Mouse (Mus musculus) liver, embryonic 15.5 days (tissue): Measurements from ENCODE around the gene Nufip1. TPM values are rescaled to one million over a fixed set of nuclear protein-coding genes. Genes with fewer than 3 reads are reported as not detected.

Experiments used
- ATAC-seq: fragments of 200-750 bp; cut with Nextera tagmentation; 2 replicates; pipeline ENCODE4 v1.8.0; 2017; ENCODE audit warnings: moderate number of reproducible peaks, mild to moderate bottlenecking, moderate library complexity; ENCODE audit not compliant: insufficient read depth
- H3K27ac ChIP-seq: fragments of 300-500 bp; sonication (generic); replicated peaks from 2 replicates; pipeline ENCODE4 v1.5.1; 2015; ENCODE audit warnings: mild to moderate bottlenecking, inconsistent platforms
- H3K27me3 ChIP-seq: fragments of 300-500 bp; sonication (generic); 2 replicates; pipeline ENCODE4 v1.6.1; 2015; ENCODE audit warnings: mild to moderate bottlenecking, inconsistent platforms
- H3K36me3 ChIP-seq: fragments of 300-500 bp; sonication (generic); replicated peaks from 2 replicates; pipeline ENCODE4 v1.6.1; 2015; ENCODE audit warnings: moderate library complexity, mild to moderate bottlenecking, inconsistent platforms
- H3K4me1 ChIP-seq: fragments of 300-500 bp; sonication (generic); replicated peaks from 2 replicates; pipeline ENCODE4 v1.6.1; 2015; ENCODE audit warnings: inconsistent platforms
- H3K4me2 ChIP-seq: fragments of 300-500 bp; sonication (generic); 2 replicates; pipeline ENCODE4 v1.6.1; 2015; ENCODE audit warnings: moderate library complexity, mild to moderate bottlenecking, inconsistent platforms
- H3K4me3 ChIP-seq: fragments of 300-500 bp; sonication (generic); replicated peaks from 2 replicates; pipeline ENCODE4 v1.5.1; 2015; ENCODE audit warnings: mild to moderate bottlenecking, inconsistent platforms
- H3K9ac ChIP-seq: fragments of 300-500 bp; sonication (generic); 2 replicates; pipeline ENCODE4 v1.6.1; 2015; ENCODE audit warnings: moderate library complexity, mild to moderate bottlenecking, inconsistent platforms
- H3K9me3 ChIP-seq: fragments of 300-500 bp; sonication (generic); replicated peaks from 2 replicates; pipeline ENCODE4 v1.6.1; 2016; ENCODE audit warnings: inconsistent platforms
- WGBS: fragments of 180-500 bp; shearing (Covaris S2); methylation state at CpG from one replicate; pipeline ENCODE4 v1.1.7; 2015; ENCODE audit warnings: mixed read lengths; ENCODE audit not compliant: insufficient replicate concordance; 5-methylcytosine and 5-hydroxymethylcytosine counted together
- polyA plus RNA-seq: library from polyadenylated mRNA; unstranded; fragments of >200 nt; fragmentation: Nextera tagmentation; extraction: Ambion mirVana; gene quantifications from 2 replicates; pipeline ENCODE4 v1.2.1, GENCODE M21; 2015

The Nufip1 gene
- polyA plus RNA-seq, 1 experiment from 2014 or later, result 5.3 TPM

- H3K9ac ChIP-seq, result no peak overlapping the region
- no peaks in the 10 kb centered on the region for H3K9me3 ChIP-seq
- no peaks in the 10 kb centered on the region for H3K36me3 ChIP-seq
- peaks cover 23% of the 10 kb centered on the region for H3K4me1 ChIP-seq
- 47% methylated on average over 1 of the region's 1 CpGs for WGBS
- H3K4me2 ChIP-seq, result peak overlapping the region; percentile 56
- peaks cover 4% of the 10 kb centered on the region for H3K27me3 ChIP-seq
- 0 out of 2 replicates have a peak overlapping the region, but pooled peaks have one; percentile 0 for H3K4me3 ChIP-seq
- ATAC-seq, result peak; percentile 33; the same call in 1 of the 2 replicates
- no peak overlapping the region for H3K27ac ChIP-seq
Observed at GRCm38 (mm10) chr14:76145248-76145647, 34.6 kb downstream of the Nufip1 start.

GRCm38 (mm10) chr14:76145868-76146267 is 35.2 kb downstream of the Nufip1 start:
- no peaks in the 10 kb centered on the region for H3K36me3 ChIP-seq
- H3K27me3 ChIP-seq, result peaks cover 4% of the 10 kb centered on the region
- peak; percentile 75; the same call in 1 of the 2 replicates for ATAC-seq
- peaks cover 28% of the 10 kb centered on the region for H3K4me1 ChIP-seq
- H3K27ac ChIP-seq, result no peak overlapping the region
- H3K4me2 ChIP-seq, result peak overlapping the region; percentile 56
- no peaks in the 10 kb centered on the region for H3K9me3 ChIP-seq
- H3K9ac ChIP-seq, result no peak overlapping the region
- peak overlapping the region; percentile 0; the same call in 1 of the 2 replicates for H3K4me3 ChIP-seq
- 16% methylated on average over 7 of the region's 7 CpGs for WGBS

GRCm38 (mm10) chr14:76147061-76147460 is 36.4 kb downstream of the Nufip1 start:
- Histone ChIP-seq H3K4me1 (peaks cover 39% of the 10 kb centered on the region), H3K27ac (no peak overlapping the region), H3K4me3 (no peak overlapping the region), H3K4me2 (no peak overlapping the region), H3K9ac (no peak overlapping the region), H3K36me3 (no peaks in the 10 kb centered on the region), H3K9me3 (no peaks in the 10 kb centered on the region), H3K27me3 (peaks cover 4% of the 10 kb centered on the region)
- WGBS, result 74% methylated on average over 6 of the region's 6 CpGs
- no peak for ATAC-seq

- Histone ChIP-seq H3K36me3 (no peaks in the 10 kb centered on the region), H3K9ac (no peak overlapping the region), H3K9me3 (no peaks in the 10 kb centered on the region), H3K27ac (no peak overlapping the region), H3K4me2 (no peak overlapping the region), H3K4me1 (peaks cover 46% of the 10 kb centered on the region), H3K27me3 (peaks cover 4% of the 10 kb centered on the region), H3K4me3 (no peak overlapping the region)
- WGBS, result 77% methylated on average over 10 of the region's 10 CpGs
- no peak for ATAC-seq
Observed at GRCm38 (mm10) chr14:76148294-76148693, 37.6 kb downstream of the Nufip1 start.

GRCm38 (mm10) chr14:76149531-76150179 is 39.0 kb downstream of the Nufip1 start:
- Histone ChIP-seq H3K36me3 (no peaks in the 10 kb centered on the region), H3K9ac (no peak overlapping the region), H3K9me3 (no peaks in the 10 kb centered on the region), H3K4me1 (peaks cover 54% of the 10 kb centered on the region), H3K4me3 (peak overlapping the region; percentile 26), H3K4me2 (peak overlapping the region; percentile 55), H3K27me3 (peaks cover 4% of the 10 kb centered on the region), H3K27ac (no peak overlapping the region)
- no peak for ATAC-seq
- 12% methylated on average over 13 of the region's 13 CpGs for WGBS

GRCm38 (mm10) chr14:76150499-76150898 is 39.8 kb downstream of the Nufip1 start:
- peaks cover 46% of the 10 kb centered on the region for H3K4me1 ChIP-seq
- no peak for ATAC-seq
- no peaks in the 10 kb centered on the region for H3K9me3 ChIP-seq
- peaks cover 4% of the 10 kb centered on the region for H3K27me3 ChIP-seq
- 80% methylated on average over 11 of the region's 11 CpGs for WGBS
- no peaks in the 10 kb centered on the region for H3K36me3 ChIP-seq
- no peak overlapping the region for H3K9ac ChIP-seq
- H3K27ac ChIP-seq, result no peak overlapping the region
- H3K4me2 ChIP-seq, result peak overlapping the region; percentile 55; the same call in 1 of the 2 replicates
- H3K4me3 ChIP-seq, result no peak overlapping the region

GRCm38 (mm10) chr14:76151011-76151410 is 40.3 kb downstream of the Nufip1 start:
- Histone ChIP-seq H3K4me2 (peak overlapping the region; percentile 81), H3K27ac (no peak overlapping the region), H3K4me1 (peaks cover 41% of the 10 kb centered on the region), H3K9me3 (no peaks in the 10 kb centered on the region), H3K36me3 (no peaks in the 10 kb centered on the region), H3K4me3 (no peak overlapping the region), H3K27me3 (peaks cover 4% of the 10 kb centered on the region), H3K9ac (no peak overlapping the region)
- ATAC-seq, result no peak
- WGBS, result 45% methylated on average over 2 of the region's 2 CpGs

GRCm38 (mm10) chr14:76151820-76152161 is 41.1 kb downstream of the Nufip1 start:
- Histone ChIP-seq H3K9ac (peak overlapping the region; percentile 78), H3K4me3 (peak overlapping the region; percentile 75), H3K4me1 (peaks cover 38% of the 10 kb centered on the region), H3K36me3 (no peaks in the 10 kb centered on the region), H3K27me3 (peaks cover 4% of the 10 kb centered on the region), H3K4me2 (peak overlapping the region; percentile 81), H3K9me3 (no peaks in the 10 kb centered on the region), H3K27ac (peak overlapping the region; percentile 91)
- no peak for ATAC-seq
- under 1% methylated on average over 10 of the region's 10 CpGs for WGBS

- Histone ChIP-seq H3K36me3 (no peaks in the 10 kb centered on the region), H3K4me2 (peak overlapping the region; percentile 81), H3K4me3 (peak overlapping the region; percentile 75), H3K9ac (peak overlapping the region; percentile 78), H3K9me3 (no peaks in the 10 kb centered on the region), H3K27me3 (peaks cover 1% of the 10 kb centered on the region), H3K27ac (peak overlapping the region; percentile 91), H3K4me1 (peaks cover 38% of the 10 kb centered on the region)
- ATAC-seq, result peak; percentile 88
- under 1% methylated on average over 41 of the region's 41 CpGs for WGBS
Observed at GRCm38 (mm10) chr14:76152162-76153002, 41.7 kb downstream of the Nufip1 start.

GRCm38 (mm10) chr14:76153003-76153675 is 42.4 kb downstream of the Nufip1 start:
- Histone ChIP-seq H3K27ac (peak overlapping the region; percentile 74), H3K4me1 (peaks cover 38% of the 10 kb centered on the region), H3K9me3 (no peaks in the 10 kb centered on the region), H3K4me3 (peak overlapping the region; percentile 75), H3K36me3 (no peaks in the 10 kb centered on the region), H3K27me3 (no peaks in the 10 kb centered on the region; the same call in 1 of the 2 replicates), H3K4me2 (peak overlapping the region; percentile 81), H3K9ac (peak overlapping the region; percentile 37)
- 4% methylated on average over 24 of the region's 24 CpGs for WGBS
- no peak for ATAC-seq

- Histone ChIP-seq H3K9ac (no peak overlapping the region), H3K27me3 (no peaks in the 10 kb centered on the region; the same call in 1 of the 2 replicates), H3K27ac (no peak overlapping the region), H3K36me3 (no peaks in the 10 kb centered on the region), H3K9me3 (no peaks in the 10 kb centered on the region), H3K4me1 (peaks cover 38% of the 10 kb centered on the region), H3K4me2 (peak overlapping the region; percentile 81), H3K4me3 (peak overlapping the region; percentile 75; the same call in 1 of the 2 replicates)
- no peak for ATAC-seq
- 16% methylated on average over 6 of the region's 6 CpGs for WGBS
Observed at GRCm38 (mm10) chr14:76153828-76154227, 43.1 kb downstream of the Nufip1 start.
